Mouse (Mus musculus) testis, postnatal 10 days (tissue): ENCODE measurements at regions not wholly inside any gene's neighbourhood (a gene's known extent, or its start where the extent isn't known, plus 50 kb on each side); places are given as distances from the start of the nearest gene placed in this dataset.
A peak's percentile ranks its signal among the peaks of the same experiment; 100 is the strongest.

Experiments used
- DNase-seq: peaks from one replicate; pipeline ENCODE4 v3.0.0; 2021; ENCODE audit warnings: low spot score

DNA sequence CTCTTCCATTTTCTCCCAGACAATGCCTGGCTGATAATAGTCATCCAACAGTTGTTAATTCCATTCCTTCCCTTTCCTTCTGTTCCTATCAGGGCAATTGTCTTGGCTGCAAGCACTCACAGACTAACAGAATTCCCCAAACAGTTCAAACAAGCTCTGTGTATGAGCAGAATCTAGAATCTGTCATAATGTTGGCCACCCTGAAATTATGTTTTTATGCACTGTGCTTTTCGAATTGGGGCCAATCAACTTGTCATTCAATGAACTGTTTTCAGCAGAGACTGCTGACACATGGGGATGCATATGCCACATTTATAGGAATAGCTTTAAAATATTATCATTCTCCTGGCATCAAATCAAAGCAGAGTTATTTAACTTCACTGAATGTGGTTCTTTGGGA, 235.8 kb upstream of the Tmtc4 start:
- no peak for DNase-seq

DNA sequence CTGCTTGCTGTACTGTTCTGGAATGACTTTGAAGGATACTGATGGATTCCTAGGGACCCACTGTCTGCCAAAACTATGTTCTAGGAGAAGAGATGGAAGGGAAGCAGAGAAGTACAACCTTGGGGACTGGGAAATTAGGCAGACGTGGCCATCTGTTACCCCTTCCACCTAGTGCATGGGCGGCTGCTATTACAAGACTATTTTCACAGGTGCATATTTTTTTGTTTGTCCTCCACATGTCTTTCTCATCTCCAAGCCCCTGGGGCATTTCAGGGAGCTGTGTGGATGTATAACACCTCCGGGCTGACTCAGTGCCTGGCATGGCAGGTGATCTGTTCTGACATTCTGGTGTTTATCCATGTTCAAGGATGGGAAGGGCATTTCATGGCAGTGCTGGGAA, 226.4 kb upstream of the Tmtc4 start:
- no peak for DNase-seq

DNA sequence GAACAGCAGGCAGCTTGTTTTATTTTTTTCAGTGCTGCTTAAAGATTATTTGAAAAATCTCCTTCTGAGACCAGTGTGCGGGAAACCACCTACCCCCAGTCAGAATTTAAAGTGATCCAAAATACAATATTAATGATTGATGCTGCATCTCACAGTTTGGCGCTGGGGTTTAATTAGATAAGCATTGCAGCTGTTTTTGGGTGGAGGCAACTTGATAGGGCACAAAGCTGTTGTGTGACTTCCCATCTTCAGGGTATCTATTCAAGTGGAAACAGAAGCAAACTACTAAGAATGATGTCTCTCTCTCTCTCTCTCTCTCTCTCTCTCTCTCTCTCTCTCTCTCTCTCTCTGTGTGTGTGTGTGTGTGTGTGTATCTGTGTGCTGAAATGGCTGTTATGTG, 219.0 kb upstream of the Tmtc4 start:
- no peak for DNase-seq

DNA sequence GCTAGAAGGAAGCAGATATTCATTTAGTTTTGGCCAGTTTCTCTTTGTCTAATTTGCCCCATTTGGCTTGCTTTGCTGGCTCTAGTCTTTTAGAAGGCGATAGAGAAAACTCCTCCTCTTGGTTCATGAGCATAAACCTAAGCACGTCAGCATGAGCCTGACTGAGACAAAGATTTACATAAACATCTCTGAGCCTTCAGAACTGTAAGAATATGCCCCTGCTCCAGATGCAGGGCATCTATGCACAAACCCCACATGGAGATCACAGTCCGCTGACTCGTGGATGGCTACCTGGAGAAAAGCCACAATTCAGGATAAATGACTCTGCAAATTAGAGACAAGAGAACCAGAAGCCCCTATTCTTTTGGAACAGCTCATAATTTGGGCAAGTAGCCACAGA, 218.5 kb upstream of the Tmtc4 start:
- no peak for DNase-seq

DNA sequence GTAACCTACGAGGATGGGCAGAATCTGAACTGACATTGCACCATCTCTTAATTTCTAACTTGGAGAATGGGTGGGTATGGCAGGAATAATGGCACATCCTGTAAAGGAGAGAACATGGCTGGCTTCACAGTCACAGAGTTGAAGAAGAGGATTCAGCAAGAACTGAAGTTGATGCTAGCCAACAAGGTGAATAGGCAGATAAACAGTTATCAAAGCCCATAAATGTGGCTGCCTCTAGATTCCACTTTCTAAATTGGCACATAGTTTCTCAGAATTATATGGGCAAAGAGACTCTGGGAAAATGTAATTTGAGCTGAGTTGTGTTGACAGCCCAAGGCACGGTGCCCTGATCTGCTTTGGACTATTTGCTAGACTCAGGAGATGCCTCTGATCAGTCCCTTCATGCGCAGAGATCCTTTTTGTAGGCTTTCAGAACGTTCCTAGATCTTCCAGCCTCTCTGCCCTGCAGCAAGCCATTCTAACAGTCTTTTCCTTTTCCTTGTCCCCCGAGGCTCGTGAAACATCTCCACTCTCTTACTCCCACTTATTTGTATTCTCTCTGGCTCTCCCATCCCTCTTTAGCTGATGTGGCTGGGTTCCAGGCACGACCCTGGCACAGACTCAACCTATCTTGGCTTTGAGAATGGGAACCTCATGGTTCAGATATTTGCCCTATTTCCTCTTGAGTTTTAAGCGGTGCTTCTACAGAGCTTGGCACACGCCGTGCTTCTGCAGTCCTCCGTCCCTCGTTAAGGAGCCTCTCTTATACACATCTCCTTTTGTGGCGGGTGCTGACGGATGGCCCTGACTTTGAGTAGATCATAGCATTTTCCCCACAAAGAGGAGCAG, 217.8 kb upstream of the Tmtc4 start:
- peak; percentile 69 for DNase-seq

DNA sequence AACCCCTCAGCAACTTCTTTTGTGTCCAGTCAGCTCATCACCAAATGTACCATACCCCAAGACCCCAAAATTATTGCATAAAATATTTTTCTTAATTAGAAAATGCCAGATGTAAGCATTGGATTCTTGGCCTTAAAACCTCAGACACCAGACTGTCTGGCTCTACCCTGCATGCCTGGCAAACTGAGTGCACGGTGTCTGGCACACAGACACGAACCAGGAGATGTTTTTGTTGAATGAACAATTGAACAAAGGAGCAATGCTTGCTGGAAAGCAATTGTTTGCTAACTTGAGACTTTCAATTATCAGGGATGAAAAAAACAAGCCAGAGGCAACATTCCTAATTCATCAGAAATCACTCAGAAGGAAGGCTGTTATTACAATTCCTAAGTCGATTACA, 215.3 kb upstream of the Tmtc4 start:
- no peak for DNase-seq

DNA sequence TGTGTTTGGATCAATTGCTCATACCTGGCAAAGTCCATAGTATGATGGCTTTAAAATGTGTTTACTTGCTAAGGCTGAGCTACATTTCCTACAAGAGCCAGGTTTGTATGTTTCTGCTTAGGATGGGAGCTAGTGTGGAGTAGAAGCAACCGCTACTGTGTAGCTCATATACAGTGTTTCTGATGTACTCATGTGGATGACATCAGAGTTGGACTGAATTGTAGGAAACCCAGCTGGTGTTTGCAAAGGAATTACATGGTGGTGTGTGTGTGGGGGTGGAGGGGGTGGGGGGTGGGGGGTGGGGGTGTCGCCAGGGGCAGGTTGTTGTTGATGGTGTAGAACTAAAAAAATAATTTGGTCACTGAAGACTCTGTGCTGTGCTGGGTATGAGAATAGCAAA, 208.7 kb upstream of the Tmtc4 start:
- no peak for DNase-seq

DNA sequence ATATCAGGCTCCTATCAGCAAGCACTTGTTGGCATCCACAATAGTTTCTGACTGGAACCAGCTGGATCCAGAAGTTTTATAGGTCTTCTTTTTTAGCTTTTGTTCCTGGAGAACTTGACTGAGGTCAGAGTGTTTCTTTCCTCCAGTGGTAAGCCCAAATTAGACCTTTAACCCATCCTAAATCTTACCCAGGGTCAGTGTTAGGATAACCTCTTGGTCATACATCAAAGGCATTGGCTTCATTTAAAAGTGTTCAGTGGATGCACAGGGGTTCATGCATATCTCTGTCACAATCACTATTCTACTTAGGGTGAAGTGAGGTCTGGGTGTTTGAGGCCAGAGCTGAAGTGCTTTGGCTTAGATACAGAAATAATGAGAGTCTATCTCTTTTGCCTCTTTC, 206.9 kb upstream of the Tmtc4 start:
- DNase-seq, result no peak

DNA sequence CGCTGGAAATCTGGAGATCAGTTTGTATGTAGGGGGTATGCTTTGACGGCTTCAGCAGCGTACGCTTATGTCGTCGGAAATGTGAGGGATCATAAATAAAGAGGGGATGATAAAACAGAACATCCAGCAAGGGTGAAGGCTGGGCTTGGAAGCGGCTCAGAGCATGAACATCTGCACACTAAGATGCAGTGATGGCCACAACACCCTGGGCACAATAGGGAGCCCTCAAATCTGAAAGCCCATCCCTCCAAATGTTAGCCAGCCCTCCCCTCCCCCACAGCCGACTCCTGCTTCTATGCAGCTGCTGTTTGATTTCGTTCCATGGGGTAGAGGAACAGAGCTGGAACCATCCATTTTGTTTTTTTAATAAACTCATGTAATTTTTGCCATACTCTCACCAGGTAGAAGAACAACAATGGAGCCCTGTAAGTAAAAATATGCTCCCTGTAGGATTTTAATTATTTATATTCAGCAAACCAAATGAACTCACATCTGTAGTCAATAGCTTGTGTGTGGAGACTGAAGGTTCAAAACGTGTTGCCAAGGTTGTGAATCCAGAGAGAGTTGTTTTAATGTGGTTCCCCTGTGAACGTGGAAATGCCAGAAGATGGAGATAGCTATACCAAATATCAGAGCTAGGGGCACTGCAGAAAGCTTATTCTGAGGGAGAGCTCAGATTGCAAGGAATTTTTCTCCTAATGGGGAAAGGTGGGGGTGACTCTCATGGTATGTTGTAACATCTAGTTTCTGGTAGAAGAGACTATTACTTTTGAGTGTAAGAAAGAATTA, 203.6 kb upstream of the Tmtc4 start:
- no peak for DNase-seq

DNA sequence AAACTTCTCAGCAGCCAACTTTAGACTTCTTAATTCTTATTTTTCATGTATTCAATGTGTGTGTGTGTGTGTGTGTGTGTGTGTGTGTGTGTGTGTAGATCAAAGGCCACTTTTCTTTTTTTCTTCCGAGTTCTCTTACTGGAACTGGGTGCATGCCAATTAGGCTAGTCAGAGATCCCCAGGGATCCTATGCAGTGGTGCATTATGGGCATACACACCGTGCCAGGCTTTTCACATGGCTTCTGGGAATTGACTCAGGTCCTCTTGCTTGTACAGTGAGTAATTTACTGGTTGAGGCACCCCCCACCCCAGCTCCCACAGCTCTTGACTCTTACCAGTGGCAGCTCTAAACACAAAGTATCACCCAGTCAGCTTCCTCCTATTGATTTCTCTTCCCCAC, 189.3 kb upstream of the Tmtc4 start:
- DNase-seq, result no peak

DNA sequence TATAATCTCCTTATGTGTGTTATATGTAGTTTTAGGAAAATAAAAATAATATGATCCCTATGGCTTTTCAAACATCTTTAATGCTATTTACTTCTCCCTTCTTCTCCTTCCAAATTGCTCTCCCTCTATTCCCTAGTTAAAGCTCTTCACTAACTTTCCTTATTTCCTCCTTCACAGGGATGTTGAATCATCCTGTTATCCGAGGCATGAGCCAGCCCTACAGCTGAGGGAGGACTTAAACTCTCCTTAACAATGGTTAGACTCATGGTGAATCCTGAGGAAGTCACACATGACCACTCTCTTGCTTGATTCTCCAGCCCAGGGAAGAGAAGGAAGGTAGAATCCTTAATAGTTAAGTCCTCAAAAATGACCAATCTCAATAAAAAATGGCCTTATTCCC, 188.0 kb upstream of the Tmtc4 start:
- DNase-seq, result no peak

DNA sequence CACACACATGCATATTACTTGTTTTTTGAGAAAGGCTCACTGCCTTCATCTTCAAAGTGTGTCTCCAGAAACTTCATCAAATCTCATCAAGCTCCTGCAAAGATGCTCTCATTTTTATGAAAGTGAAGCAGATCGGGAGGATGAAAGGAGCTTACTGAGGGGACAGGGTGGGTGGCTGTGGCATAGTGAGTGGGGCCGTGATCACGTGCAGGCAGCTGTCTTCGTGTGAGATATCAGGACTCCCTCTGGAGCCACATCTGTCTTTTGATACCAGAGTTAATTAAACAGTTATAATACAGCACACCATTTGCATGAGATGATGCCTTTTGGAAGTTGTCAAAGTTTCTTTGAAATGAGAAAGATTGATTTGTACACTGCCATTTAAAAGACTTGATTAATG, 180.0 kb upstream of the Tmtc4 start:
- no peak for DNase-seq

DNA sequence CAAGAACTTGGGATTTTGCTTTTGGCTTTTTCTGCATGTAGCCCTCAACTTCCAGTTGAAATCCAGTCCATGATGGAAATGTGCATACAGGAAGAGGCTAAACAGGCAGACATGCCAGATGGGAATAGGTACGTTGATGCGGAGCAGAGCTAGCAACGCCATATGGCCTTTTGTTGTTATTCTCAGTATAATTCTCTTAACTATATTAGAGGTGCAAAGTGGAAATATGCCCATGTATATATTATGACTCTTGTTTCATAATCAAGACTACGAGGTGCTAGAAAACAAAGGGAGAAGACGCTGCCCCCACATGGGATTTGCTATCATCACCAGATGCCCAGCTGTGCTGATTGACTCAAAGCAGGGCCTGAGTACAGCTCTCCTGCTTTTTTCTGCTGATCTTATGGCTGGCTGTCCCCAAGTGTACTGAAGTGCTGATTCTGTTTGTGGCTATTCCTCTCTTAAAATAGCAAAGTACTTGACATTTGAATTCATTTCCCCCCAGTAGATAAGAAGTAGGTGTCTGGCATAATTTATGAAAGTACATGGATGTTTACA, 159.7 kb upstream of the Tmtc4 start:
- no peak for DNase-seq

DNA sequence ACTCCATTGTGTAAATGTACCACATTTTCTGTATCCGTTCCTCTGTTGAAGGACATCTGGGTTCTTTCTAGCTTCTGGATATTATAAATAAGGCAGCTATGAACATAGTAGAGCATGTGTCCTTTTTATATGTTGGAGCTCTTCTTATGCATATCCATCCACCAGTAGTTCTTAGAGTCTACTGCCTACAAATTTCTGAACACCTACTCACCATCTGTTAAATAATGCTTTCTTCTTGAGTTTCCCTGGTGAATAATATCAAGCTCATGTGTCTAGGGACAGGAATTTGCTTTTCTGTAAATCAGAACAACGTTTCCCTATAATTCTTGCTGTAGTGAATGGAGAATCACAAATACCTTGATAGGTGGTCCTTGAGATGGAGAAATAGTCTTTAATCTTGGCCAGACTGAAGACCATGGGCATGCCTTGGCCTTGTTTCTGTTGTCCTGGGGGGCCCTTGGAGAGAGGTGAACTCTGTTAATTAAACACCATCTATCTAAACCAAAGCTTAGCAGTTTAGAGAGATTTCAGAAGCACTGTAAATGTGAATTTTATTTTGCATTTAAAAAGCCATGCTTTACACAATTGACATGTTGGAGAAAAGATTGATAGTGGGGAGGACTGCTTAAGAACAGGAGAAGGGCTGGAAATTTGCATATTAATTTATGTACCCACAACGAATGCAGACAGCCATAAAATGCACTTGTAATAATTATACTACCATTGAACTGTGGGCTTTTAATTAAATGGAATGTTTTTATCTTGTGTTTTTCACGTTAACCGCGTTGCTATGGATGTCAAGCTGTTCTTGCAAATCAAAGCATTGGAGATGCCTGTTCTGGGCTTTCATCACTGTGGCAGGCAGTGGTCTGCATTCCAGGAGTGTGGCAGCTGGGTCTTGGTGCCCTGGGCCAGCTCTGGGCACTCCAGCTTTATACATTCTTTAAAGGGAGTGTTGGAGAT, 155.2 kb upstream of the Tmtc4 start:
- no peak for DNase-seq

DNA sequence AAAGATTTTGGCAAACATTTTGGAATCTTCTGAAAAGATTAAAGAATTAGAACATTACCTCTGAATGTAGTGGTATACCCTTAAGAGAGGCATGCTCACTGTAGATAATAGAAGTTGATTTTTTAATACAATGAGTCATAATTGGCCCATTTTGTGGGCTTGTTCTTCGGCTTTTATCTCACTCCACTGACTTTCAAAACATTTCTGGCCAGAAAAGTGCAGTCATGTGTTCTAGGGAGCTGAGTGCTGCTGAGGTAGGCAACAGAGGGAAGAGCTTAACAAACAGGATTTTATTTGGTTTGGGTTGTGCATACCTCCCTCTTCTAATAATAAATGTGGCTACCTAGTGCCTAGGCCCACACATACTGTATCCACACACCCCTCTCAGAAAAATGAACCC, 150.1 kb upstream of the Tmtc4 start:
- DNase-seq, result no peak

DNA sequence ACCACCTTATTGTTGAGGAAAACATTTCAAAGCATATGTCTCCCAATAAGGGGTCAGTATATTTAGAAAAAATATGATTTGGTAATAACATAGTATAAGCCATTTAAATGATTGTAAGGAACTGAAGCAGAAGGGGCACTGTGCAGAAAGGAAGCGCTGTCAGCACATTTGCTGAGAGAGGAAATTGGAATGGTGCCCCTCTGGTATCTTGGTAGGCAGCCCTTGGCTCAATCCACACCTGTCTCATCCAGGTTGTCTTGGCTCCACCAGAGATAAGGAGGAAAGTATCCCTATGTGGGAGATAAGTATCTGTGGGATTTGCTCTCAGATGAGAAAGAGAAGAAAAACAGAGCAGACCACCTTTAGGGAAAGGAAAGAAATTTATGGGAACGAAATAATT, 136.5 kb upstream of the Tmtc4 start:
- DNase-seq, result no peak

DNA sequence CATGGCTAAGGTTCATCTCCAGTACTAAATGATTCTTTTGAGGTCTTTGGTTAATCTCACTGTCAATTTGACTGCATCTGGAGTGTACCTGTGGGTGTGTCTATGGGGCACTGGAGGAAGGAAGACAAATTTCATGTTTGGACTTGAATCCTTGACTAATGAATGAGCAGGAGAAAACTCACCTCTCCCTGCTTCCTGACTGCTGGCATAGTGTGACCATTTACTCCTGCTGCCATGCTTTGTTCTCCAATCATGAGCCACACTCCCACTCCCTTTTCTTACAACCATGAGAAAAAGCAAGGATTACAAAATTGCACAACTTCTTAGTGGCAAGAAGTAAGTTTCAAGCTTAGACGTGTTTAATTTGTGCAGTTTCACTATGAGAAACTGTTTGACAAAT, 132.5 kb upstream of the Tmtc4 start:
- DNase-seq, result no peak

DNA sequence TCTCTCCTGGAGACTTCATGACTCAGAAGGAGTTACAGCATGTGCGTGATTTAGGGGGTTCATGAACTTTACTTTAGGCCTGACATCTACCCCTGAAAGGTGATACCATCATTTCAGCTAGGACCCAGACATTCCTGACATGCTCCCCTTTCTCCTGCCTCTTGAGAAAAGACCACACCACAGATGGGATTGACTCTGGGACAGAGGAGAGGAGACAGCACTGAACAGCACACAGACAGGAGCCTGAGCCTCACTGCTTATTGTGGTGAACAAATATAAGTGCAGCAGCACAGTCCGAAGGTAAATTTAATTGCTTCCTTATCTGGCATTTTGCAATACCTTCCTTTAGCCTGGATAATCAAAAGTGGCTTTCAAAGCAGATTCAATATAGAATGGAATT, 126.7 kb upstream of the Tmtc4 start:
- DNase-seq, result no peak

DNA sequence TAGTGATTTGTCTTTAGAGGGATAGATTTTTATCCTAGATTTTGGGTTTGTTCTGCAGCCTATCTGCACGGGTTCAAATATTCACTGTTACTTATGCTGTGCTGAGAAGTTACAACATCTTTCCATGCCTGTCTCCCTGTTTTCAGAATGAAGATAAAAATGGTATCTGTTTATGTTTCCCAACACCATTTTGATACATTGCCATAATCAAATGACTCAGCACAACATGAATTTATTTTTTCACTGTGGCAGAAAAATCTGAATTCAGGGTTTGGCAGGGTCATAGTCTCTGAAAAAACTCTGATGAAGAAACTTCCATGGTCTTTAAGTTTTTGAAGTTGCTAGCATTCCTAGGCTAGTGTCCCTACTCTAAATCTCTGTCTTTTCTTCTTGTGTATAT, 116.5 kb upstream of the Tmtc4 start:
- DNase-seq, result no peak

DNA sequence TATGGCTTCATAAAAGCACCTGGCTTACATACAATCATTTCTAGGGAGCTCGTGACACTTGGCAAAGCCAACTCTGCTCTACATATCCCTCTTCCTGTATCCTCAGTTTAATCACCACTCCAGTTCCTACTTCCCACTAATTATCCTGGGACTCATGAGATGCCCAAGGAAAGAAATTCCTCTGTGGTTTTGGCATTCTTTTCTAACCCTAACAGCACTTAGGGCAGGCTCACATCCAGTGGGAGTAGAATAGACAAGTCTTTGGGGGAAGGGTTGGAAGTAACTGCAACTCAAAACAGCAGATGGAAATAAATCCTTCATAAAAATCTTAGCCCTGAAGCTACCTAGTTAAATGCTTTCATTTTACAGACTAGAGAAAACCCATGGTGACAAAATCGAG, 112.3 kb upstream of the Tmtc4 start:
- DNase-seq, result no peak

DNA sequence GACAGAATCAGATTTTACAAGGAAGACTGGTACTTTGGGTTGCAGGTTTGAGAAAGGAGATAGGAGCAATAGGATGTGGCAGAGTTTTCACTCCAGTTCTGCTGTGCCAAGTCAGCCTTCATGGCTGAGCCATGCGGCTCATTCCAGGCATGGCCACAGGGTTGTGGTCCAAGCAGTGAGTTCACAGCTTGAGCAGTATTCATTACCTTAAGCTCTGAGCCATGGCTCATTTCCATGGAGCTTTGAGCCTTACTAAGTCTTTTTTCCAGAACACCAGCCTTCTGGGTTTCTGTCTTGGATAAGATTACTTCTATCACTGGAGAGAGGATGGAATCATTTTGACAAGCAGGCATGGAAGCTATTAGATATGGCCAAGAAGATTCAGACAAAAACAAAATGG, 98.2 kb upstream of the Tmtc4 start:
- DNase-seq, result no peak

DNA sequence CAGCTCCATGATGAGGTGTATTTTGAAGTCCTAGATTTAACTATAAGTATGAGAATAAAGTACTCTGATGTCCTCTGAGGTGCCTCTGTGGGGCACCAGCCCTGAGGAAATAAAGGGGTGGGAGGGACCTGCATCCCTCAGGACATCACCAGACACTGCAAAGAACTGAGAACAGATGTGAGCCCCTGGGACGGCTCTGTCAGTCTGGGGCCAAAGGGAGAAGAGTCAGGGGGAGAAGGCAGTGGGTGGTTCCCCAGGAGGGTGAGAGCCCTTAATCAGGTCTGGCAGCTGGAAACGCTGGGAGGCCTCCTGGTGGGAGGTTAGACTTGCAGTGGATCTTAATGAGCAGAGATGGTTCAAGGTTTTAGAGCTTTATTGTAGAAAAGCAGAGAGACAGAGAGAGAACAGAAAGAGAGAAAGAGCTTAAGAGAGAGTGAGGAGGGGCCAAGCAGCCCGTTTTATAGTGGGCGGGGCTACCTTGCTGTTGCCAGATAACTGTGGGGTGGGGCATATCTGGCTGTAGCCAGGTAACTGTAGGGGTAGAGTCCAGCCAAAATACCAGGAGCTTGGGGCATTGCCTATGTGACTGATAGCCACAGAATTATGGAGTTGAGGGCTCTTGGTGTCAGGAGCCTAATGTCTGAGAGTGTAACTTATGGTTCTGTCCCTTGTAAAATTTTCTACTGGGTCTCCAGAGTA, 97.3 kb upstream of the Tmtc4 start:
- DNase-seq, result no peak
